Mouse (Mus musculus) testis, postnatal 10 days (tissue): Measurements from ENCODE around the gene Qrich1.

Experiments
- DNase-seq: peaks from one replicate; pipeline ENCODE4 v3.0.0; 2021; ENCODE audit warnings: low spot score

Gene Qrich1

GRCm38 (mm10) chr9:108516380-108517251 is at the start of gene Qrich1:
Gene Qrich1, plus strand, starts transcription at chr9:108516806.
- peak; percentile 94 for DNase-seq

- DNase-seq = no peak
Measured at GRCm38 (mm10) chr9:108469430-108469829, 47.2 kb upstream of the Qrich1 start.

DNA sequence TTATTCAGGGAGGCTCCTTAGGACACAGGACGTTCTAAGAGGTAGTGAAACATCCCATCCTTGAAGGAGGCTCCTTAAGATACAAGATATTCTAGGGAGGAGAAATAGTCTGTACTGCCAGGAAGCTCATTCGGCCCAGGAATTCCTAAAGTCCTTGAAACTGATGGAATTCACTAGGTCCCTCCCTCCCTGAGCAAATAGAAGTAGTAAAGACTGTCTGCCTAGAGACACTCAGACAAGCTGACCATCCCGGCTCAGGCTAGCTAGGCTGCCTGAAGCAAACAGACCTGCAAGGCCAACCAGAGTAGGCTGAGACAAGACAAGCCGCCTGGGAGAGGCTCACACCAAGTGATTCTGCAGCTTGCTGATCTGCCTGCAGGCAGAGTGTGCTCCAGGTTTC is 46.8 kb upstream of the Qrich1 start:
- no peak for DNase-seq

GRCm38 (mm10) chr9:108474528-108474927 is 42.1 kb upstream of the Qrich1 start:
- DNase-seq = no peak

DNA sequence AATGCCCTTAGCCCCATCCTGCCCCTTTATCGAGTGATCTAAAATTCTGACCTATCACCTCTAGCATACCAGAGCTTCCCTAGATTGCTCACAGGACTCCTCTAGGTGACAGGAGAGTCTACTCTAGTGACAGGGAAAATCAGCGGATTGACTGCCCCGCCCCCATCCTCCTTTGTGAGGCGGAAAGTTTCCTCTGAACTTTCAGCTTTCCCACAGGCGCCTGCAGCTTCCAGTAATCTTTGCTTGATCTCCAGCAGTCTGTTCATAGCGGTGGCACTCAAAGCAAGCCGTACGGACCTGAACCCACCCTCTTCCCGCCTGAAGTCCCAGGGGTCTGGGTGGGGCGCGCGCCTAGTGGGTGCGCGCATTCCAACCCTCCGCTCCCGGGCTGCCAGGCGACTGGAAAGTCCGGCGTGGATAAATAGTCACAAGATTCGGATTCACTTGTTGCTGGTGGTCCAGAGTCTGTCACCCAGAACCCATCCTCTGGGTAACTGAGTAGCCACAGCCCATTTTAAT is 37.9 kb upstream of the Qrich1 start:
- peak; percentile 91 for DNase-seq

- no peak for DNase-seq
Measured at GRCm38 (mm10) chr9:108479241-108479640, 37.4 kb upstream of the Qrich1 start.

- DNase-seq = no peak
Measured at GRCm38 (mm10) chr9:108479721-108480351, 36.8 kb upstream of the Qrich1 start, which contains the start of gene Lamb2. Gene Lamb2, plus strand, starts transcription at chr9:108479736.

GRCm38 (mm10) chr9:108480813-108481519 is 35.6 kb upstream of the Qrich1 start:
- no peak for DNase-seq

- no peak for DNase-seq
Measured at GRCm38 (mm10) chr9:108481520-108482210, 34.9 kb upstream of the Qrich1 start.

- DNase-seq = no peak
Measured at GRCm38 (mm10) chr9:108483051-108483790, 33.4 kb upstream of the Qrich1 start.

GRCm38 (mm10) chr9:108484021-108484420 is 32.6 kb upstream of the Qrich1 start:
- no peak for DNase-seq

GRCm38 (mm10) chr9:108485301-108485875 is 31.2 kb upstream of the Qrich1 start:
- no peak for DNase-seq

DNA sequence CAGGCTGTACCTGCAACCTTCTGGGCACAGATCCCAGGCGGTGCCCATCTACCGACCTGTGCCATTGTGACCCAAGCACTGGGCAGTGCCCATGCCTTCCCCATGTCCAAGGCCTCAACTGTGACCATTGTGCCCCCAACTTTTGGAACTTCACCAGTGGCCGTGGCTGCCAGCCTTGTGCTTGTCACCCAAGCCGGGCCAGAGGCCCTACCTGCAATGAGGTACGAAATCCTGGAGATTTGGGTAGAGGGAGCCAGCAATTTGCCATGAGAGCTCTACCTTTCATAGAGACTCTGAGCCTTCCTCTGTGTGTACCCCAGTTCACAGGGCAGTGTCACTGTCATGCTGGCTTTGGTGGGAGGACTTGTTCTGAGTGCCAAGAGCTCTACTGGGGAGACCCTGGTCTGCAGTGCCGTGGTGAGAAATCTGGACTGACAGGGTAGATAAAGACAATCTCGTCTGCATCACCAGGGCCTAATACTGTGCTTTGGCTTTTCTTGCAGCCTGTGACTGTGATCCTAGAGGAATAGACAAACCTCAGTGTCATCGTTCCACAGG is 29.6 kb upstream of the Qrich1 start:
- DNase-seq = no peak

GRCm38 (mm10) chr9:108488403-108488802 is 28.2 kb upstream of the Qrich1 start:
- no peak for DNase-seq

DNA sequence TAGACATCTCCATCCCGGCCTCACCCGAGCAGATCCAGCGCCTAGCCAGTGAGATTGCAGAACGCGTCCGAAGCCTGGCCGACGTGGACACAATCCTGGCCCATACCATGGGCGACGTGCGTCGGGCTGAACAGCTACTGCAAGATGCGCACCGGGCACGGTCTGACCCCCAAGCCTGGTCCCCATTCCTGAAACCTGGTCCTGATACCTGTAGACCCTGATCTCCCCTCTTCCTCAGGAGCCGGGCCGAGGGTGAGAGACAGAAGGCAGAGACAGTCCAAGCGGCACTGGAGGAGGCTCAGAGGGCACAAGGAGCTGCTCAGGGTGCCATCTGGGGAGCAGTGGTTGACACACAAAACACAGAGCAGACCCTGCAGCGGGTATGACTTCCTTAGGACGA is 27.4 kb upstream of the Qrich1 start:
- DNase-seq = no peak

DNA sequence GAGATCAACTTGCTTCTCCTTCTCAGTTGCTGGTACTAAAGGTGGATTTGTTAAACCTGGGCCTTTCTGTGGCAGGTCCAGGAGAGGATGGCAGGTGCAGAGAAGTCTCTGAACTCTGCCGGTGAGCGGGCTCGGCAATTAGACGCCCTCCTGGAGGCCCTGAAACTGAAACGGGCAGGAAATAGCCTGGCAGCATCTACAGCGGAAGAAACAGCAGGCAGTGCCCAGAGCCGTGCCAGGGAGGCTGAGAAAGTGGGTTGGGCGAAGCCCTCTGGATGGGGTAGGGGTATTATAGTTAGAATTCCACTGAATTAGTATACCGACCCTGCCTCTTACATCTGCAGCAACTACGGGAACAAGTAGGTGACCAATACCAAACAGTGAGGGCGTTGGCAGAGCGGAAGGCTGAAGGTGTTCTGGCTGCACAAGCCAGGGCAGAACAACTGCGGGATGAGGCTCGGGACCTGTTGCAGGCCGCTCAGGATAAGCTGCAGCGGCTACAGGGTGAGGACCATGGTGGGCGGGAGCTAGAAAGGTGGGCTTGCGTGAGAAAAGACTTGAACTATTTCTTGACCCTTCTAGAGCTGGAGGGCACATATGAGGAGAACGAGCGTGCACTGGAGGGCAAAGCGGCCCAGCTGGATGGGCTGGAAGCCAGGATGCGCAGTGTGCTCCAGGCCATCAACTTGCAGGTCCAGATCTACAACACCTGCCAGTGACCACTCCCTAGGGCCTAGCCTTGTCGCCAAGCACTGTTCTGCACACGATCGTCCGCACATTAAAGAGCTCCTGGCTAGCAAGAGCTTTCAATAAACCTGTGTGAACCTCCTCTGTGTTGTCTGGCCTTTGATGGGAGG is 26.7 kb upstream of the Qrich1 start:
- DNase-seq = peak; percentile 67

DNA sequence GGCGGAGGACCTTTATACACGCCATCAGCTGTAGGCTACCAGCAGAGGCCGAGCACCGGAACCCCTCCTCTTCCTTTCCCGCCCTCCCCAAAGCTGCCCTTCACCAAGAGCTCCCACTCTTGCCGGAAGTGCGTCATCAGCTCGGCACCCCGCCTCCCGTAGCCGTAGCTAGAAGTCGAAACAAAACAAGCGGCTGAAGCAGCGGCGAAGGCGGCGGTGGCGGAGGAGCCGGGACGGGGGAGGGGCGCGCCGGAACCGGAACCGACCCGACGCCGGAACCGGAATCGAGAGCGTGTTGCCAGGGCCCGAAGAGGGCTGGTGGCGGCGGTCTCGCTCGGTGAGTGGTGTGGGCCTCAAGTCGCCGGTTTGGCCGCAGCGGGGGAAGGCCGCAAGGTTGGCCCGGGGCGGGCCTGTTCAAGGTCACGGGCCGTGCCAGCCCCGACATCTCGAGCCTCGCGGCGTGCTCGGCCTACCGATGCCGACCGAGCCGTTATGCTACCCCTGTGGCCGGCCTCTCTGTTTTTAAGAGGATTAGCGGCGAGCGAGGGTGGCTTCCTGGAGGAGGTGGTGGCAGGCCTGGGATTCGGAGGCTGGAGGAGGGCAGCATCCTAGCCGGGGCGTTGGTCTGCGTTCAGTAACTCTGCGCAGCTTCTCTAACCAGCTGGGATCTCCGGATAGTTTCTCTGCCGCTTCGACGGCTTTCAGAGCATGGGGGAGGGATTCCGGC is 25.9 kb upstream of the Qrich1 start, which contains the start of gene Usp19:
Gene Usp19, plus strand, starts transcription at position 44 of the 727 bp plus-strand sequence.
- peak; percentile 94 for DNase-seq

DNA sequence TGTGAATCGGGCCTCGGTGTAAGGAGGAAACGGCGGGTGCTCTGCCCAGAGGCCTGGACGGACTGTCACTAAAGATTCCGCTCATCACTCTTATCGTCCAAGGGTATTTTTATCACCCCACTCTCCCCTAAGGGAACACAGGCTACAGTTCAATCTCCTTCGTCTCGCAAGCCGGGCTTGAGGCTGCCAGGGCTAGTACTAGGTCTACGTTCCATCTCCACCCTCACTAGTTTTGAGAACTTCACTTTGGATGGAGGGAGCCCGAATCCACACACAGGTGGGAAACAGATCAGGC is 25.4 kb upstream of the Qrich1 start:
- DNase-seq = no peak
